Mouse (Mus musculus) lung, postnatal 0 days (tissue): ENCODE results near the gene Eif4h.

ENCODE experiments used
- CTCF ChIP-seq: IDR thresholded peaks from 2 replicates; pipeline ENCODE4 v1.5.1; 2016; ENCODE audit warnings: antibody characterized with exemption, mild to moderate bottlenecking
- EP300 ChIP-seq: IDR thresholded peaks from 2 replicates; pipeline ENCODE4 v1.6.1; 2016; ENCODE audit warnings: antibody characterized with exemption, mild to moderate bottlenecking, control low read depth

- no peak for TF ChIP-seq CTCF
- no peak for TF ChIP-seq EP300
These were observed 18.8 kb downstream of the Eif4h start for GRCm38 (mm10) chr5:134620457-134620856.
